ENCODE assay signal across 22 mouse cellular contexts in the genomic region with DNA sequence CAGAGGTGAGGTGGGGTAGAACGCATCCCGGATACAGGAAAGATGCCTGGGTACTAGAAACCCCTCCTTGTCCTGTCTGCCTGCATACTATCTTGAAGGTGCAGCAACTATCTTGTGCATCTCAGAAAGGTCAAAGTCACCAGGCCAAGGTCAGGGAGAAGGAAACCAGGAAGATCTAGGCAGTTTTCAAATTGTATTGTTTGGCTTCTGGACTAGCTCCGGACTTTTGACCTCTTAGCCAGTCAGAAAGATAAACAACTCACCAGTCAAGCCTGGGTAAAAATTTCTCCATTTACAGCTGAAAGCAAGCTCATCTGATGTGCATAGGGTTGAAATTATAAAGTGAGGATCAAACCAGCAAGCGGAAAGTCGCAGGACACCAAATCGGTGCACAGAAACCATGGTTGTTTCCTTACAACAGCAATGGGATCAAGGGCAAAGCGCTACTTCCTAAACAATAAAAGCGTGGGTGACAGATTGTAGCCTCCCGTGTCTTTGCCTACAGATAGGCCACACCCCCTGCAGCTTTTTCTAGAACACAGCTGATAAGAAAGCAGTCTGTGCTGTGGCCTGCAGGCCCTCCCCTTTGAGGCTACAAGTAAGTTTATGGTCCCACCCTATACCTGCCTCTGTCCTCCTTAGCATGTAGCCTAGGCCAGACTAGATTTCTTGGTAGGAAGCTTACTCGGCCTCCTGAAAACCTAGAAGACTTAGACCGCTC. TPM values are rescaled to one million over a fixed set of nuclear protein-coding genes. Genes with fewer than 3 reads are reported as not detected.
DNase-seq lines count a peak whose midpoint lies in the region; ATAC-seq lines count a peak whose summit lies in the region.
"Had no signal": no experiment of that assay in that cellular context is flagged by ENCODE, and none has a peak within 500 bp of the region (broad histone marks: within the 10 kb centered on the region; RNA-seq: fewer than 3 reads in every experiment).

No protein-coding gene starts in this region.

- H3K4me2 ChIP-seq in heart, embryonic 16.5 days (ENCODE audit: low read depth, low read length), result peak overlapping the region; percentile 7; the same call in 1 of the 2 replicates
- H3K4me2 ChIP-seq in intestine, embryonic 16.5 days (ENCODE audit: low read depth, low read length), result no peak overlapping the region
- H3K4me2 ChIP-seq: hindbrain, embryonic 13.5 days; limb, embryonic 15.5 days; neural tube, embryonic 13.5 days had no signal

- 0 out of 2 replicates have a peak overlapping the region, but pooled peaks have one; percentile 30 for H3K9ac ChIP-seq in heart, embryonic 16.5 days (ENCODE audit: low read length)
- no peak overlapping the region; the same call in 1 of the 2 replicates for H3K9ac ChIP-seq in intestine, embryonic 16.5 days (ENCODE audit: low read depth, low read length)
- H3K9ac ChIP-seq: hindbrain, embryonic 13.5 days; limb, embryonic 15.5 days; neural tube, embryonic 13.5 days had no signal

- H3K27ac ChIP-seq in heart, embryonic 16.5 days (ENCODE audit: low read length), result no peak overlapping the region
- peak overlapping the region; percentile 62 for H3K27ac ChIP-seq in intestine, embryonic 16.5 days (ENCODE audit: low read length)
- H3K27ac ChIP-seq: hindbrain, embryonic 13.5 days; limb, embryonic 15.5 days; neural tube, embryonic 13.5 days had no signal

- 61% methylated on average over 11 of the region's 11 CpGs for WGBS in heart, embryonic 16.5 days
- 57% methylated on average over 11 of the region's 11 CpGs for WGBS in intestine, embryonic 16.5 days

- DNase-seq in heart, postnatal 14 days, result no peak
- DNase-seq in MEL-GATA-1-ER (ENCODE audit: extremely low read depth, low read depth), result peak; percentile 14
- DNase-seq in gastrocnemius, postnatal 4 days (ENCODE audit: low spot score in 2 of 2), result no peak
- no peak for DNase-seq in thymus, postnatal 4 days
- DNase-seq in retina, postnatal 1 day, result no peak
- DNase-seq: adrenal gland, postnatal 25 days; B cell, adult 2 months; cerebellum, adult 11 months; cerebellum, postnatal 10 days; gastrocnemius, postnatal 25 days; kidney, adult 11 months; midbrain, embryonic 14.5 days; right cerebral cortex, postnatal 14 days had no signal

- H3K4me1 ChIP-seq in heart, embryonic 16.5 days (ENCODE audit: control insufficient read depth, insufficient read depth, low read length), result peaks cover 8% of the 10 kb centered on the region
- H3K4me1 ChIP-seq in intestine, embryonic 16.5 days (ENCODE audit: control insufficient read depth, insufficient read depth, low read length), result 0 out of 2 replicates have a peak, but pooled peaks cover 2% of the 10 kb centered on the region
- H3K4me1 ChIP-seq: hindbrain, embryonic 13.5 days; limb, embryonic 15.5 days; neural tube, embryonic 13.5 days had no signal

- no peaks in the 10 kb centered on the region for H3K27me3 ChIP-seq in heart, embryonic 16.5 days (ENCODE audit: control insufficient read depth, insufficient read depth, low read length)
- H3K27me3 ChIP-seq in intestine, embryonic 16.5 days (replicated peaks; ENCODE audit: control insufficient read depth, insufficient read depth, low read length), result no peaks in the 10 kb centered on the region
- H3K27me3 ChIP-seq: hindbrain, embryonic 13.5 days; limb, embryonic 15.5 days; neural tube, embryonic 13.5 days; Patski had no signal

- no peak for ATAC-seq in heart, embryonic 16.5 days (replicated peaks; ENCODE audit: extremely low read depth, insufficient read depth, low FRiP score)
- peak; percentile 94 for ATAC-seq in intestine, embryonic 16.5 days
- peak; percentile 81; the same call in 1 of the 2 replicates for ATAC-seq in megakaryocyte-erythroid progenitor cell, adult 5-6 weeks (replicated peaks; ENCODE audit: low FRiP score, low TSS enrichment, poor library complexity, severe bottlenecking)
- ATAC-seq: activated CD4-positive, CD25-positive, alpha-beta regulatory T cell, adult 4 months; forebrain, embryonic 16.5 days; Patski had no signal

- no peak overlapping the region for H3K4me3 ChIP-seq in heart, embryonic 16.5 days (ENCODE audit: low read length)
- H3K4me3 ChIP-seq in intestine, embryonic 16.5 days (ENCODE audit: low read length), result no peak overlapping the region
- H3K4me3 ChIP-seq: hindbrain, embryonic 13.5 days; limb, embryonic 15.5 days; neural tube, embryonic 13.5 days had no signal

- H3K36me3 ChIP-seq in heart, embryonic 16.5 days (ENCODE audit: control insufficient read depth, insufficient read depth), result no peaks in the 10 kb centered on the region
- H3K36me3 ChIP-seq in intestine, embryonic 16.5 days (ENCODE audit: control insufficient read depth, insufficient read depth, low read length), result no peaks in the 10 kb centered on the region
- H3K36me3 ChIP-seq: hindbrain, embryonic 13.5 days; limb, embryonic 15.5 days; neural tube, embryonic 13.5 days had no signal

- H3K9me3 ChIP-seq in heart, embryonic 16.5 days (replicated peaks; ENCODE audit: control insufficient read depth, low read length), result no peaks in the 10 kb centered on the region
- no peaks in the 10 kb centered on the region for H3K9me3 ChIP-seq in intestine, embryonic 16.5 days (ENCODE audit: control insufficient read depth, low read length)
- H3K9me3 ChIP-seq: hindbrain, embryonic 13.5 days; limb, embryonic 15.5 days; neural tube, embryonic 13.5 days had no signal

- intact Hi-C loops in heart, postnatal 14 days (cut with DNase I), result no loop called here

RNA-seq across cellular contexts. Expression of a gene that starts 30.3 kb away (rescaled TPM):
- polyA plus RNA-seq in heart, embryonic 16.5 days (2015; fragmentation: Nextera tagmentation; extraction: Ambion mirVana), result 27.4 and 36.4 TPM in 2 replicates
- 1 to 10 TPM; 4.5 to 6.9 TPM for total RNA-seq in heart, postnatal 14 days (2021)
- polyA plus RNA-seq in intestine, embryonic 16.5 days (2015; fragmentation: Nextera tagmentation; extraction: Ambion mirVana), result 17.6 and 18.1 TPM in 2 replicates
- not detected in 2 replicates for total RNA-seq in megakaryocyte-erythroid progenitor cell, adult 5-6 weeks (2014; fragmentation: Nextera tagmentation)
- not detected in 2 replicates for total RNA-seq in megakaryocyte-erythroid progenitor cell, adult 5-6 weeks (2017)
- 10 to 100 TPM in 1 of 2 experiments, 1 to 10 TPM in 1; 7.3 to 10.2 TPM for total RNA-seq in gastrocnemius, postnatal 4 days (2021)

RNA-seq across cellular contexts. Expression of a gene that starts 43.8 kb away (rescaled TPM):
- polyA plus RNA-seq in heart, embryonic 16.5 days (2015; fragmentation: Nextera tagmentation; extraction: Ambion mirVana), result 37.9 and 42.1 TPM in 2 replicates
- 10 to 100 TPM; 34.6 to 37.1 TPM for total RNA-seq in heart, postnatal 14 days (2021)
- 50.4 and 53.0 TPM in 2 replicates for polyA plus RNA-seq in intestine, embryonic 16.5 days (2015; fragmentation: Nextera tagmentation; extraction: Ambion mirVana)
- 1.8 and 5.4 TPM in 2 replicates for total RNA-seq in megakaryocyte-erythroid progenitor cell, adult 5-6 weeks (2014; fragmentation: Nextera tagmentation)
- 5.8 TPM in 1 of 2 replicates, not detected in the other for total RNA-seq in megakaryocyte-erythroid progenitor cell, adult 5-6 weeks (2017)
- total RNA-seq in gastrocnemius, postnatal 4 days (2021), result 10 to 100 TPM; 32.8 to 45.6 TPM

Comparison
In these comparisons a context has a peak if more than half of its experiments do, and no peak if none do; other contexts are left out.
1. RNA of a gene that starts 30.3 kb away (total RNA-seq): 7.3 to 10.2 TPM in gastrocnemius, postnatal 4 days and 4.5 to 6.9 TPM in heart, postnatal 14 days; not detected in megakaryocyte-erythroid progenitor cell, adult 5-6 weeks; every median in the first group is over 4 times any median in the second.
2. RNA of a gene that starts 43.8 kb away (total RNA-seq): 32.8 to 45.6 TPM in gastrocnemius, postnatal 4 days and 34.6 to 37.1 TPM in heart, postnatal 14 days; 1.8 to 5.8 TPM in megakaryocyte-erythroid progenitor cell, adult 5-6 weeks; every median in the first group is over 4 times any median in the second.